Mouse (Mus musculus) left cerebral cortex, adult 2 months (tissue): ENCODE results near the gene Cnksr3. TPM values are rescaled to one million over a fixed set of nuclear protein-coding genes. Genes with fewer than 3 reads are reported as not detected.
A peak's percentile ranks its signal among the peaks of the same experiment; 100 is the strongest.

Experiments
- DNase-seq, 2 experiments: peaks; one replicate each; pipeline ENCODE4 v3.0.0; 2021 to 2022; ENCODE audit warnings: low spot score in 2 of 2, mixed read lengths in 1 of 2; ENCODE audit errors: extremely low spot score in 1 of 2
- H3K27ac ChIP-seq: fragments of 200-600 bp; 2 replicates; pipeline ENCODE4 v1.8.1; 2022
- H3K4me3 ChIP-seq: fragments of 200-600 bp; 2 replicates; pipeline ENCODE4 v1.8.1; 2022
- CTCF ChIP-seq: fragments of 200-600 bp; IDR thresholded peaks from 2 replicates; pipeline ENCODE4 v1.8.1; 2022; ENCODE audit warnings: antibody characterized with exemption, mild to moderate bottlenecking, moderate library complexity
- intact Hi-C: fragments of 180-260 bp; cut with DNase I; formaldehyde crosslinking; loops from one replicate; pipeline ENCODE4 v1.15.1; 2025
- total RNA-seq, 2 experiments: library from RNA; stranded (reverse); gene quantifications; 2 replicates each; pipeline ENCODE4 v1.2.3; 2021

Cnksr3 gene
- total RNA-seq, 2 experiments from 2014 or later, result 3.9 to 5.2 TPM

GRCm38 (mm10) chr10:7113144-7113543 is 98.9 kb downstream of the Cnksr3 start:
- no peak for DNase-seq
- no peak overlapping the region for H3K27ac ChIP-seq
- intact Hi-C loops, result loop anchor here (5.0 kb wide), 1 partner anchor 99 kb away; the partner anchor contains the start of gene Cnksr3

GRCm38 (mm10) chr10:7111462-7112000 is 100.5 kb downstream of the Cnksr3 start:
- Histone ChIP-seq H3K27ac (no peak overlapping the region), H3K4me3 (no peak overlapping the region)
- intact Hi-C loops, result loop anchor here (5.0 kb wide), 1 partner anchor 101 kb away; the partner anchor contains the start of gene Cnksr3
- TF ChIP-seq CTCF, result peak; percentile 49
- peak in 1 of 2 experiments; percentile 24 for DNase-seq

More at GRCm38 (mm10) chr10:7113144-7113543, 98.9 kb downstream of the Cnksr3 start:
- no peak for TF ChIP-seq CTCF
- no peak overlapping the region for H3K4me3 ChIP-seq

- H3K27ac ChIP-seq, result no peak overlapping the region
- TF ChIP-seq CTCF, result no peak
- DNase-seq, result no peak
- intact Hi-C loops, result no loop called here
- no peak overlapping the region for H3K4me3 ChIP-seq
Measured at GRCm38 (mm10) chr10:7103872-7104271, 108.2 kb downstream of the Cnksr3 start.

- intact Hi-C loops, result loop anchor here (2.0 kb wide), 2 partner anchors 47 to 193 kb away; no protein-coding TSS in a partner anchor
- H3K27ac ChIP-seq, result no peak overlapping the region
- H3K4me3 ChIP-seq, result no peak overlapping the region
- DNase-seq, result no peak
- no peak for TF ChIP-seq CTCF
Measured at GRCm38 (mm10) chr10:7077971-7078370, 134.1 kb downstream of the Cnksr3 start.

- TF ChIP-seq CTCF, result no peak
- Histone ChIP-seq H3K4me3 (no peak overlapping the region), H3K27ac (no peak overlapping the region)
- intact Hi-C loops, result loop anchor here (2.0 kb wide), 2 partner anchors 47 to 193 kb away; no protein-coding TSS in a partner anchor
- no peak for DNase-seq
Measured at GRCm38 (mm10) chr10:7077389-7077808, 134.6 kb downstream of the Cnksr3 start.

GRCm38 (mm10) chr10:7076662-7077211 is 135.3 kb downstream of the Cnksr3 start:
- intact Hi-C loops, result loop anchor here (2.0 kb wide), 2 partner anchors 48 to 192 kb away; no protein-coding TSS in a partner anchor
- TF ChIP-seq CTCF, result no peak
- peak overlapping the region; percentile 57 for H3K27ac ChIP-seq
- H3K4me3 ChIP-seq, result no peak overlapping the region
- no peak for DNase-seq

- intact Hi-C loops, result loop anchor here (2.0 kb wide), 2 partner anchors 49 to 191 kb away; no protein-coding TSS in a partner anchor
- no peak overlapping the region for H3K4me3 ChIP-seq
- DNase-seq, result peak; percentile 79 to 83
- peak; percentile 95 for TF ChIP-seq CTCF
- H3K27ac ChIP-seq, result no peak overlapping the region; the same call in 1 of the 2 replicates
Measured at GRCm38 (mm10) chr10:7076201-7076600, 135.8 kb downstream of the Cnksr3 start.

GRCm38 (mm10) chr10:7075661-7076060 is 136.4 kb downstream of the Cnksr3 start:
- TF ChIP-seq CTCF, result no peak
- Histone ChIP-seq H3K4me3 (no peak overlapping the region), H3K27ac (no peak overlapping the region)
- intact Hi-C loops, result loop anchor here (2.0 kb wide), 2 partner anchors 49 to 191 kb away; no protein-coding TSS in a partner anchor
- no peak for DNase-seq

- no peak for DNase-seq
- intact Hi-C loops, result no loop called here
- no peak for TF ChIP-seq CTCF
- H3K4me3 ChIP-seq, result no peak overlapping the region
- H3K27ac ChIP-seq, result no peak overlapping the region
Measured at GRCm38 (mm10) chr10:7074231-7074630, 137.8 kb downstream of the Cnksr3 start.

- intact Hi-C loops, result no loop called here
- no peak for TF ChIP-seq CTCF
- Histone ChIP-seq H3K27ac (no peak overlapping the region), H3K4me3 (no peak overlapping the region)
- DNase-seq, result no peak
Measured at GRCm38 (mm10) chr10:7070924-7071323, 141.1 kb downstream of the Cnksr3 start.

GRCm38 (mm10) chr10:7070100-7070835 is 141.8 kb downstream of the Cnksr3 start:
- DNase-seq, result no peak
- no peak overlapping the region for H3K4me3 ChIP-seq
- H3K27ac ChIP-seq, result no peak overlapping the region
- no peak for TF ChIP-seq CTCF
- intact Hi-C loops, result no loop called here

GRCm38 (mm10) chr10:7069090-7069489 is 142.9 kb downstream of the Cnksr3 start:
- TF ChIP-seq CTCF, result no peak; the same call in 1 of the 2 replicates

More at GRCm38 (mm10) chr10:7069090-7069489, 142.9 kb downstream of the Cnksr3 start:
- no peak overlapping the region for H3K27ac ChIP-seq
- intact Hi-C loops, result no loop called here
- DNase-seq, result no peak
- H3K4me3 ChIP-seq, result no peak overlapping the region

Other genes starting within 250 kb of the Cnksr3 start
- 100 to 1,000 TPM in 1 of 2 experiments, 10 to 100 TPM in 1; 80.6 to 105 TPM for gene Ipcef1, start 159.8 kb downstream of the Cnksr3 start, total RNA-seq